Mouse (Mus musculus): ENCODE measurements around the gene Cela2a.
A peak's percentile ranks its signal among the peaks of the same experiment; 100 is the strongest.

The Cela2a gene

GRCm38 (mm10) chr4:141858501-141858900 lies 32.5 kb upstream of the Cela2a start:
- no peak for DNase-seq (ENCODE audit: low read depth, low spot score)

- DNase-seq (ENCODE audit: low read depth, low spot score): peak; percentile 54
Observed at GRCm38 (mm10) chr4:141857422-141857930, 31.5 kb upstream of the Cela2a start.

GRCm38 (mm10) chr4:141853437-141853836 lies 27.5 kb upstream of the Cela2a start:
- peak; percentile 37 for DNase-seq (ENCODE audit: low read depth, low spot score)

- DNase-seq (ENCODE audit: low read depth, low spot score): no peak
Observed at GRCm38 (mm10) chr4:141845999-141846398, 20.0 kb upstream of the Cela2a start, which contains the start of gene Ctrc. Gene Ctrc, minus strand, starts transcription at chr4:141846359.

- no peak for DNase-seq (ENCODE audit: low read depth, low spot score)
Observed at GRCm38 (mm10) chr4:141834536-141835095, 8.7 kb upstream of the Cela2a start.

- no peak for DNase-seq (ENCODE audit: low read depth, low spot score)
Observed at GRCm38 (mm10) chr4:141833911-141834310, 8.0 kb upstream of the Cela2a start.

- DNase-seq (ENCODE audit: low read depth, low spot score): no peak
Observed at GRCm38 (mm10) chr4:141831361-141831760, 5.4 kb upstream of the Cela2a start.

- DNase-seq (ENCODE audit: low read depth, low spot score): no peak
Observed at GRCm38 (mm10) chr4:141830381-141830780, 4.4 kb upstream of the Cela2a start.

- DNase-seq (ENCODE audit: low read depth, low spot score): no peak
Observed at GRCm38 (mm10) chr4:141828177-141828576, 2.2 kb upstream of the Cela2a start.

- no peak for DNase-seq (ENCODE audit: low read depth, low spot score)
Observed at GRCm38 (mm10) chr4:141827401-141827800, 1.4 kb upstream of the Cela2a start.

GRCm38 (mm10) chr4:141822979-141823378 lies 3.0 kb downstream of the Cela2a start:
- DNase-seq (ENCODE audit: low read depth, low spot score): peak; percentile 56

- DNase-seq (ENCODE audit: low read depth, low spot score): no peak
Observed at GRCm38 (mm10) chr4:141822089-141822488, 3.9 kb downstream of the Cela2a start.

- DNase-seq (ENCODE audit: low read depth, low spot score): no peak
Observed at GRCm38 (mm10) chr4:141821178-141821577, 4.8 kb downstream of the Cela2a start.

GRCm38 (mm10) chr4:141819316-141819715 lies 6.6 kb downstream of the Cela2a start:
- no peak for DNase-seq (ENCODE audit: low read depth, low spot score)

- no peak for DNase-seq (ENCODE audit: low read depth, low spot score)
Observed at GRCm38 (mm10) chr4:141818861-141819260, 7.1 kb downstream of the Cela2a start.

GRCm38 (mm10) chr4:141817706-141818105 lies 8.3 kb downstream of the Cela2a start:
- DNase-seq (ENCODE audit: low read depth, low spot score): no peak

- no peak for DNase-seq (ENCODE audit: low read depth, low spot score)
Observed at GRCm38 (mm10) chr4:141816776-141817655, 8.9 kb downstream of the Cela2a start.

- DNase-seq (ENCODE audit: low read depth, low spot score): no peak
Observed at GRCm38 (mm10) chr4:141816267-141816666, 9.7 kb downstream of the Cela2a start.

GRCm38 (mm10) chr4:141811375-141811774 lies 14.6 kb downstream of the Cela2a start:
- no peak for DNase-seq (ENCODE audit: low read depth, low spot score)

- no peak for DNase-seq (ENCODE audit: low read depth, low spot score)
Observed at GRCm38 (mm10) chr4:141810975-141811374, 15.0 kb downstream of the Cela2a start.

GRCm38 (mm10) chr4:141809850-141810464 lies 16.0 kb downstream of the Cela2a start:
- no peak for DNase-seq (ENCODE audit: low read depth, low spot score)

- no peak for DNase-seq (ENCODE audit: low read depth, low spot score)
Observed at GRCm38 (mm10) chr4:141805886-141806285, 20.1 kb downstream of the Cela2a start.
